Mouse (Mus musculus) C2C12 (cell line): ENCODE results near the gene Ahdc1.

Source experiments
- CTCF ChIP-seq: IDR thresholded peaks from one replicate; pipeline ENCODE4 v1.5.1; 2011; ENCODE audit not compliant: control insufficient read depth, insufficient read depth, insufficient read length
- USF1 ChIP-seq: IDR thresholded peaks from one replicate; pipeline ENCODE4 v1.6.1; 2011; ENCODE audit warnings: low read depth, mild to moderate bottlenecking, control low read depth, moderate library complexity

- TF ChIP-seq CTCF (no peak), USF1 (no peak)
Observed at GRCm38 (mm10) chr4:133052029-133052745, 41.1 kb downstream of the Ahdc1 start.
